Mouse (Mus musculus) G1E (cell line): ENCODE data around the gene Gm10197.

Source experiments
- CTCF ChIP-seq: IDR thresholded peaks from 2 replicates; pipeline ENCODE4 v1.5.1; 2012; ENCODE audit warnings: low read depth, low read length, inconsistent platforms, mixed read lengths
- GATA1 ChIP-seq: IDR thresholded peaks from 2 replicates; pipeline ENCODE4 v1.6.1; 2012; ENCODE audit warnings: borderline replicate concordance, low read length, inconsistent platforms, mixed read lengths
- GATA2 ChIP-seq: IDR thresholded peaks from 2 replicates; pipeline ENCODE4 v1.6.1; 2012; ENCODE audit warnings: low read depth, low read length, inconsistent platforms, borderline replicate concordance

- TF ChIP-seq GATA1: no peak
- no peak for TF ChIP-seq CTCF
- TF ChIP-seq GATA2: no peak
These were observed 42.2 kb upstream of the Gm10197 start for GRCm38 (mm10) chr19:53413617-53414380.
